Mouse (Mus musculus): Measurements from ENCODE around the gene Kcnj14.

Kcnj14 gene

GRCm38 (mm10) chr7:45824598-45824997, at the start of gene Kcnj14:
Kcnj14 (minus strand) TSS chr7:45824782.
- no peak for DNase-seq

- DNase-seq = peak; percentile 70
These were observed 48.7 kb upstream of the Kcnj14 start for GRCm38 (mm10) chr7:45873061-45873947.

- DNase-seq = peak; percentile 81
These were observed 48.0 kb upstream of the Kcnj14 start, which contains the start of gene Kdelr1 for GRCm38 (mm10) chr7:45872624-45873023. Kdelr1 (plus strand) TSS chr7:45872772.

GRCm38 (mm10) chr7:45870282-45871058, 45.9 kb upstream of the Kcnj14 start:
- DNase-seq = no peak

GRCm38 (mm10) chr7:45869787-45870186, 45.2 kb upstream of the Kcnj14 start:
- DNase-seq = no peak

- no peak for DNase-seq
These were observed 44.6 kb upstream of the Kcnj14 start for GRCm38 (mm10) chr7:45869107-45869670.

GRCm38 (mm10) chr7:45867871-45868270, 43.3 kb upstream of the Kcnj14 start:
- DNase-seq = no peak

- DNase-seq = peak; percentile 88
These were observed 41.6 kb upstream of the Kcnj14 start for GRCm38 (mm10) chr7:45865925-45866910.

GRCm38 (mm10) chr7:45864435-45864834, 39.9 kb upstream of the Kcnj14 start:
- no peak for DNase-seq

GRCm38 (mm10) chr7:45862804-45863203, 38.2 kb upstream of the Kcnj14 start:
- no peak for DNase-seq

- DNase-seq = no peak
These were observed 34.4 kb upstream of the Kcnj14 start for GRCm38 (mm10) chr7:45859008-45859407.

- DNase-seq = no peak
These were observed 32.6 kb upstream of the Kcnj14 start for GRCm38 (mm10) chr7:45856950-45857901.

GRCm38 (mm10) chr7:45853089-45853488, 28.5 kb upstream of the Kcnj14 start:
- DNase-seq = no peak

- DNase-seq = no peak
These were observed 26.1 kb upstream of the Kcnj14 start for GRCm38 (mm10) chr7:45850661-45851060.

- no peak for DNase-seq
These were observed 24.0 kb upstream of the Kcnj14 start for GRCm38 (mm10) chr7:45848447-45849027.

GRCm38 (mm10) chr7:45842950-45843744, 18.6 kb upstream of the Kcnj14 start:
- DNase-seq = no peak

- DNase-seq = no peak
These were observed 9.3 kb upstream of the Kcnj14 start for GRCm38 (mm10) chr7:45833924-45834323.

GRCm38 (mm10) chr7:45833148-45833790, 8.7 kb upstream of the Kcnj14 start:
- DNase-seq = no peak

GRCm38 (mm10) chr7:45832428-45832827, 7.8 kb upstream of the Kcnj14 start:
- no peak for DNase-seq

All from kidney, adult 11 months (tissue).